Mouse (Mus musculus): ENCODE results near the gene Adap1. TPM values are rescaled to one million over a fixed set of nuclear protein-coding genes. Genes with fewer than 3 reads are reported as not detected.

The Adap1 gene
- polyA plus RNA-seq (2014; fragmentation: Nextera tagmentation; extraction: Ambion mirVana): 12.8 and 21.6 TPM in 2 replicates

GRCm38 (mm10) chr5:139325395-139325966, at the start of gene Adap1:
Gene Adap1, minus strand, starts transcription at chr5:139325622.
- H3K9me3 ChIP-seq (replicated peaks; ENCODE audit: control insufficient read depth, low read length): no peaks in the 10 kb centered on the region
- H3K9ac ChIP-seq (ENCODE audit: low read length): peak within 1 kb of the TSS; percentile 72
- peak within 1 kb of the TSS; percentile 33; the same call in 1 of the 2 replicates for H3K27ac ChIP-seq (ENCODE audit: low read depth, low read length)
- no peaks in the 10 kb centered on the region for H3K36me3 ChIP-seq (ENCODE audit: control insufficient read depth, insufficient read depth, low read length)
- H3K27me3 ChIP-seq (replicated peaks; ENCODE audit: control insufficient read depth, insufficient read depth, low read length): peaks cover 24% of the 10 kb centered on the region
- WGBS: 3% methylated on average over 44 of the region's 61 CpGs
- H3K4me2 ChIP-seq (ENCODE audit: low read length): peak within 1 kb of the TSS; percentile 91
- DNase-seq (ENCODE audit: low spot score) (peak; percentile 54), ATAC-seq (peak; percentile 92)
- H3K4me1 ChIP-seq (ENCODE audit: control insufficient read depth, insufficient read depth, low read length): no peaks in the 10 kb centered on the region
- peak within 1 kb of the TSS; percentile 53 for H3K4me3 ChIP-seq (ENCODE audit: low read depth, low read length)

DNA sequence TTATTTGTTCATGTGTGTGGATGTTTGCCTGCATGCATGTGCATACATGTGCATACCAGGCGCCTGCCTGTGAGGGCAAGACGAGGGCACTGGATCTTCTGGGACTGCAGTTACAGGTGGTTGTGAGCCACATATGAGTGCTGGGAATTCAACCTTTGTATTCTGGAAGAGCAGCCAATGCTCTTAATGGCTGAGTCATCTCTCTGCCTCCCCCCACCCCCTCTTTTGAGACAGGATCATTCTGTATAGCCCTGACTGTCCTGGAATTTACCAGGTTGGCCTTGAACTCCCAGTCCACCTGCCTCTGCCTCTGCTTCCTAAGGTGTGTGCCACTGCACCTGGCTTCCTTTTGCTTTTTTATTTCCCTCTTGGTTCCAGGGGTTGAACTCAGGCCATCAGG, 49.4 kb upstream of the Adap1 start:
- no peak for DNase-seq (ENCODE audit: low spot score)
- WGBS: 92% methylated on average over 2 of the region's 2 CpGs
- Histone ChIP-seq H3K4me2 (ENCODE audit: low read length) (no peak overlapping the region), H3K9ac (ENCODE audit: low read length) (no peak overlapping the region), H3K9me3 (replicated peaks; ENCODE audit: control insufficient read depth, low read length) (no peaks in the 10 kb centered on the region), H3K27ac (ENCODE audit: low read depth, low read length) (no peak overlapping the region), H3K4me3 (ENCODE audit: low read depth, low read length) (no peak overlapping the region), H3K4me1 (ENCODE audit: control insufficient read depth, insufficient read depth, low read length) (peaks cover 9% of the 10 kb centered on the region), H3K27me3 (replicated peaks; ENCODE audit: control insufficient read depth, insufficient read depth, low read length) (no peaks in the 10 kb centered on the region), H3K36me3 (ENCODE audit: control insufficient read depth, insufficient read depth, low read length) (no peaks in the 10 kb centered on the region)
- ATAC-seq: no peak

DNA sequence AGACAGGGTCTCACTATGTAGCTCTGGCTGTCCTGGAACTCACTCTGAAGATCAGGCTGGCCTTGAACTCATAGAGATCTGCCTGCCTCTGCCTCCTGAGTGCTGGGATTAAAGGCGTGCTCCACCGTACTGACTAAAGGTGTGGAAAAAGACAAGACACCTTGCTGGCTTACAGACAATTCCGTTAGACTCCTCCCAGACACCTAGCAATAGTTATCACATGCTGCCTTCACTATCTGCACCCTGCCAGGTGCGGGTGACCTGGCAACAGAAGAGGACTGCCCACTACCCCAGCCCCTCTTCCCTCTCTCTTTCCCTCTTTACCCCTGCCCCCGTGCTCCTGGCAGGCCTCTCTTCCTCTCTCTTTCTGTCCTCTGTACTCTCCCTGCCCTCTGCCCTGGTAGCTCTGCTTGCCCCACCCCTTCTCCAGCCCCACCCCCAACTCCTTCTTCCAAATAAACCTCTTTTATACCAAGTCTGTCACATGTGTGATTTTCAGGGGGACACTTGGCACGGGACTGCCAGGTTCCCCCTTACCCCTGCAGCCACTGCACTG, 48.5 kb upstream of the Adap1 start:
- WGBS: 83% methylated on average over 6 of the region's 6 CpGs
- Histone ChIP-seq H3K9me3 (replicated peaks; ENCODE audit: control insufficient read depth, low read length) (no peaks in the 10 kb centered on the region), H3K4me3 (ENCODE audit: low read depth, low read length) (no peak overlapping the region), H3K27ac (ENCODE audit: low read depth, low read length) (no peak overlapping the region), H3K4me2 (ENCODE audit: low read length) (no peak overlapping the region), H3K36me3 (ENCODE audit: control insufficient read depth, insufficient read depth, low read length) (no peaks in the 10 kb centered on the region), H3K27me3 (replicated peaks; ENCODE audit: control insufficient read depth, insufficient read depth, low read length) (no peaks in the 10 kb centered on the region), H3K4me1 (ENCODE audit: control insufficient read depth, insufficient read depth, low read length) (peaks cover 9% of the 10 kb centered on the region), H3K9ac (ENCODE audit: low read length) (no peak overlapping the region)
- DNase-seq (ENCODE audit: low spot score): no peak
- no peak for ATAC-seq

- Histone ChIP-seq H3K27me3 (replicated peaks; ENCODE audit: control insufficient read depth, insufficient read depth, low read length) (no peaks in the 10 kb centered on the region), H3K4me3 (ENCODE audit: low read depth, low read length) (no peak overlapping the region), H3K4me2 (ENCODE audit: low read length) (no peak overlapping the region), H3K9me3 (replicated peaks; ENCODE audit: control insufficient read depth, low read length) (no peaks in the 10 kb centered on the region), H3K36me3 (ENCODE audit: control insufficient read depth, insufficient read depth, low read length) (no peaks in the 10 kb centered on the region), H3K4me1 (ENCODE audit: control insufficient read depth, insufficient read depth, low read length) (peaks cover 9% of the 10 kb centered on the region), H3K27ac (ENCODE audit: low read depth, low read length) (no peak overlapping the region), H3K9ac (ENCODE audit: low read length) (no peak overlapping the region)
- no peak for ATAC-seq
- DNase-seq (ENCODE audit: low spot score): no peak
- WGBS: 79% methylated on average over 3 of the region's 3 CpGs
Observed at GRCm38 (mm10) chr5:139373126-139373525, 47.7 kb upstream of the Adap1 start.

GRCm38 (mm10) chr5:139371631-139372401, 46.4 kb upstream of the Adap1 start:
- DNase-seq (ENCODE audit: low spot score) (peak; percentile 93), ATAC-seq (peak; percentile 96)
- no peaks in the 10 kb centered on the region for H3K27me3 ChIP-seq (replicated peaks; ENCODE audit: control insufficient read depth, insufficient read depth, low read length)
- H3K9me3 ChIP-seq (replicated peaks; ENCODE audit: control insufficient read depth, low read length): no peaks in the 10 kb centered on the region
- 2% methylated on average over 39 of the region's 39 CpGs for WGBS
- peak overlapping the region; percentile 92 for H3K4me2 ChIP-seq (ENCODE audit: low read length)
- H3K27ac ChIP-seq (ENCODE audit: low read depth, low read length): peak overlapping the region; percentile 66
- H3K4me3 ChIP-seq (ENCODE audit: low read depth, low read length): peak overlapping the region; percentile 51
- no peaks in the 10 kb centered on the region for H3K36me3 ChIP-seq (ENCODE audit: control insufficient read depth, insufficient read depth, low read length)
- peak overlapping the region; percentile 84 for H3K9ac ChIP-seq (ENCODE audit: low read length)
- H3K4me1 ChIP-seq (ENCODE audit: control insufficient read depth, insufficient read depth, low read length): peaks cover 9% of the 10 kb centered on the region

- no peak for DNase-seq (ENCODE audit: low spot score)
- Histone ChIP-seq H3K4me1 (ENCODE audit: control insufficient read depth, insufficient read depth, low read length) (peaks cover 9% of the 10 kb centered on the region), H3K36me3 (ENCODE audit: control insufficient read depth, insufficient read depth, low read length) (no peaks in the 10 kb centered on the region), H3K4me2 (ENCODE audit: low read length) (peak overlapping the region; percentile 92), H3K9ac (ENCODE audit: low read length) (peak overlapping the region; percentile 84), H3K27me3 (replicated peaks; ENCODE audit: control insufficient read depth, insufficient read depth, low read length) (no peaks in the 10 kb centered on the region), H3K27ac (ENCODE audit: low read depth, low read length) (no peak overlapping the region), H3K4me3 (ENCODE audit: low read depth, low read length) (no peak overlapping the region), H3K9me3 (replicated peaks; ENCODE audit: control insufficient read depth, low read length) (no peaks in the 10 kb centered on the region)
- no peak for ATAC-seq
- WGBS: 65% methylated on average over 5 of the region's 5 CpGs
Observed at GRCm38 (mm10) chr5:139371118-139371517, 45.7 kb upstream of the Adap1 start.

DNA sequence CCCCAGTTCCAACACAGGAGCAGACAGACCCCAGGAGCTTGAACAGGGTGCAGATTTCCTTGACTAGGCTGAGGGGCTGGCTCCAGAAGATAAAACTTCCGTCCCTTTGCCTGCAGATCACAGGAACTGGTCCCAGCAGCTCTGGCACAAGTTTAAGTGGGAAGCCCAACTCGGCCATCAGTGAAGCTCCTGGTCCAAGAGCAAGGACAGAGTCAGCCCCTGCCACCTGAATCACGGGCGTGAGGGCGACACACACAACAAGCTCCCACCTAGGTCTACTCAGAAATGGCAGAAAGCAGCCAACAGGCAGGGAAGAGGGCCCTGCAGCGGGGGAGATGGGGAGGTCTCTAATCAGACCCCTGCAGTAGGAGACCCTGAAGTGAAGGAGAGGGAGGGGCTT, 44.9 kb upstream of the Adap1 start:
- no peak overlapping the region for H3K9ac ChIP-seq (ENCODE audit: low read length)

GRCm38 (mm10) chr5:139368638-139369320, 43.4 kb upstream of the Adap1 start:
- Histone ChIP-seq H3K27me3 (replicated peaks; ENCODE audit: control insufficient read depth, insufficient read depth, low read length) (no peaks in the 10 kb centered on the region), H3K9ac (ENCODE audit: low read length) (no peak overlapping the region), H3K27ac (ENCODE audit: low read depth, low read length) (no peak overlapping the region), H3K4me2 (ENCODE audit: low read length) (no peak overlapping the region), H3K36me3 (ENCODE audit: control insufficient read depth, insufficient read depth, low read length) (no peaks in the 10 kb centered on the region), H3K9me3 (replicated peaks; ENCODE audit: control insufficient read depth, low read length) (no peaks in the 10 kb centered on the region), H3K4me1 (ENCODE audit: control insufficient read depth, insufficient read depth, low read length) (peaks cover 9% of the 10 kb centered on the region), H3K4me3 (ENCODE audit: low read depth, low read length) (no peak overlapping the region)
- WGBS: 80% methylated on average over 11 of the region's 11 CpGs
- ATAC-seq: no peak
- no peak for DNase-seq (ENCODE audit: low spot score)

More for the DNA sequence above, 44.9 kb upstream of the Adap1 start:
- Histone ChIP-seq H3K4me2 (ENCODE audit: low read length) (no peak overlapping the region), H3K4me3 (ENCODE audit: low read depth, low read length) (no peak overlapping the region), H3K27me3 (replicated peaks; ENCODE audit: control insufficient read depth, insufficient read depth, low read length) (no peaks in the 10 kb centered on the region), H3K36me3 (ENCODE audit: control insufficient read depth, insufficient read depth, low read length) (no peaks in the 10 kb centered on the region), H3K4me1 (ENCODE audit: control insufficient read depth, insufficient read depth, low read length) (peaks cover 9% of the 10 kb centered on the region), H3K27ac (ENCODE audit: low read depth, low read length) (no peak overlapping the region), H3K9me3 (replicated peaks; ENCODE audit: control insufficient read depth, low read length) (no peaks in the 10 kb centered on the region)
- DNase-seq (ENCODE audit: low spot score) (no peak), ATAC-seq (no peak)
- 86% methylated on average over 6 of the region's 6 CpGs for WGBS

All from forebrain, embryonic 14.5 days (tissue).